Mouse (Mus musculus) MEL (cell line): ENCODE measurements around the gene Rnf220.

ENCODE experiments used
- CTCF ChIP-seq, 3 experiments: IDR thresholded peaks in 2 of 3; conservative IDR thresholded peaks in 1 of 3; 2 replicates each; pipeline ENCODE4 v1.5.1; 2011 to 2012; ENCODE audit warnings: low read length in 3 of 3, low read depth in 2 of 3, mild to moderate bottlenecking in 2 of 3, improper control_type of control experiment in 1 of 3, inconsistent platforms in 1 of 3, mixed read lengths in 1 of 3, moderate library complexity in 1 of 3; ENCODE audit not compliant: control insufficient read depth in 1 of 3, insufficient read depth in 1 of 3, poor library complexity in 1 of 3, severe bottlenecking in 1 of 3
- E2F4 ChIP-seq: IDR thresholded peaks from 2 replicates; pipeline ENCODE4 v1.6.1; 2011; ENCODE audit warnings: low read depth, low read length, improper control_type of control experiment, borderline replicate concordance
- EP300 ChIP-seq, 2 experiments: IDR thresholded peaks; 2 replicates each; pipeline ENCODE4 v1.6.1; 2011; ENCODE audit warnings: improper control_type of control experiment in 2 of 2, low read length in 2 of 2, low read depth in 1 of 2, mild to moderate bottlenecking in 1 of 2
- HCFC1 ChIP-seq: IDR thresholded peaks from 2 replicates; pipeline ENCODE4 v1.6.1; 2012; ENCODE audit warnings: low read depth, mild to moderate bottlenecking, inconsistent platforms, low read length, improper control_type of control experiment, moderate library complexity
- MAFK ChIP-seq: IDR thresholded peaks from 2 replicates; pipeline ENCODE4 v1.6.1; 2011; ENCODE audit warnings: low read depth, mild to moderate bottlenecking, low read length, improper control_type of control experiment, borderline replicate concordance
- MEF2A ChIP-seq: IDR thresholded peaks from 2 replicates; pipeline ENCODE4 v1.6.1; 2014; ENCODE audit warnings: low read depth, mild to moderate bottlenecking, inconsistent platforms, low read length, improper control_type of control experiment; ENCODE audit not compliant: poor library complexity, insufficient replicate concordance, severe bottlenecking; ENCODE audit errors: extremely low read depth
- MYB ChIP-seq: IDR thresholded peaks from 2 replicates; pipeline ENCODE4 v1.6.1; 2011; ENCODE audit warnings: mild to moderate bottlenecking, low read depth, low read length, improper control_type of control experiment
- MYC ChIP-seq: IDR thresholded peaks from 2 replicates; pipeline ENCODE4 v1.6.1; 2011; ENCODE audit warnings: low read depth, mild to moderate bottlenecking, low read length, improper control_type of control experiment, moderate library complexity
- POLR2A ChIP-seq, 2 experiments: IDR thresholded peaks; 2 replicates each; pipeline ENCODE4 v1.6.1; 2011 to 2012; ENCODE audit warnings: low read length in 2 of 2, mild to moderate bottlenecking in 2 of 2, control low read depth in 1 of 2, improper control_type of control experiment in 1 of 2, low read depth in 1 of 2, moderate library complexity in 1 of 2; ENCODE audit not compliant: control insufficient read depth in 1 of 2, insufficient read depth in 1 of 2, poor library complexity in 1 of 2
- RAD21 ChIP-seq: IDR thresholded peaks from 2 replicates; pipeline ENCODE4 v1.6.1; 2011; ENCODE audit warnings: mild to moderate bottlenecking, low read depth, low read length, improper control_type of control experiment
- RCOR1 ChIP-seq: IDR thresholded peaks from 2 replicates; pipeline ENCODE4 v1.6.1; 2012; ENCODE audit warnings: low read depth, mild to moderate bottlenecking, inconsistent platforms, low read length, improper control_type of control experiment
- TAL1 ChIP-seq: IDR thresholded peaks from 2 replicates; pipeline ENCODE4 v1.6.1; 2012; ENCODE audit warnings: mild to moderate bottlenecking, inconsistent platforms, low read length, moderate library complexity, mixed read lengths
- USF1 ChIP-seq: IDR thresholded peaks from 2 replicates; pipeline ENCODE4 v1.6.1; 2014; ENCODE audit warnings: low read depth, mild to moderate bottlenecking, inconsistent platforms, low read length, improper control_type of control experiment, moderate library complexity

- TF ChIP-seq EP300 (IDR thresholded peaks at IDR 0.05; ENCODE audit: low read depth in 1 of 2, low read length in 2 of 2), result no peak
- no peak for TF ChIP-seq TAL1
- no peak for TF ChIP-seq CTCF (IDR thresholded peaks at IDR 0.05 in 2 of 3, conservative IDR thresholded peaks at IDR 0.05 in 1 of 3; ENCODE audit: control insufficient read depth in 1 of 3, insufficient read depth in 1 of 3, low read depth in 2 of 3, low read length in 3 of 3, poor library complexity in 1 of 3, severe bottlenecking in 1 of 3)
- no peak for TF ChIP-seq HCFC1
- no peak for TF ChIP-seq MYB
- TF ChIP-seq RCOR1, result no peak
- no peak for TF ChIP-seq POLR2A (IDR thresholded peaks at IDR 0.05; ENCODE audit: control insufficient read depth in 1 of 2, insufficient read depth in 1 of 2, low read depth in 1 of 2, low read length in 2 of 2, poor library complexity in 1 of 2)
- TF ChIP-seq USF1, result no peak
- no peak for TF ChIP-seq RAD21
- TF ChIP-seq E2F4, result no peak
- no peak for TF ChIP-seq MYC
- no peak for TF ChIP-seq MAFK
- no peak for TF ChIP-seq MEF2A
These were observed 273.9 kb downstream of the Rnf220 start for GRCm38 (mm10) chr4:117223001-117223400.
